Mouse (Mus musculus): Measurements from ENCODE around the gene Nmnat2. TPM values are rescaled to one million over a fixed set of nuclear protein-coding genes. Genes with fewer than 3 reads are reported as not detected.
A peak's percentile ranks its signal among the peaks of the same experiment; 100 is the strongest.

Gene Nmnat2
- polyA plus RNA-seq, 1 experiment: 2.1 TPM

DNA sequence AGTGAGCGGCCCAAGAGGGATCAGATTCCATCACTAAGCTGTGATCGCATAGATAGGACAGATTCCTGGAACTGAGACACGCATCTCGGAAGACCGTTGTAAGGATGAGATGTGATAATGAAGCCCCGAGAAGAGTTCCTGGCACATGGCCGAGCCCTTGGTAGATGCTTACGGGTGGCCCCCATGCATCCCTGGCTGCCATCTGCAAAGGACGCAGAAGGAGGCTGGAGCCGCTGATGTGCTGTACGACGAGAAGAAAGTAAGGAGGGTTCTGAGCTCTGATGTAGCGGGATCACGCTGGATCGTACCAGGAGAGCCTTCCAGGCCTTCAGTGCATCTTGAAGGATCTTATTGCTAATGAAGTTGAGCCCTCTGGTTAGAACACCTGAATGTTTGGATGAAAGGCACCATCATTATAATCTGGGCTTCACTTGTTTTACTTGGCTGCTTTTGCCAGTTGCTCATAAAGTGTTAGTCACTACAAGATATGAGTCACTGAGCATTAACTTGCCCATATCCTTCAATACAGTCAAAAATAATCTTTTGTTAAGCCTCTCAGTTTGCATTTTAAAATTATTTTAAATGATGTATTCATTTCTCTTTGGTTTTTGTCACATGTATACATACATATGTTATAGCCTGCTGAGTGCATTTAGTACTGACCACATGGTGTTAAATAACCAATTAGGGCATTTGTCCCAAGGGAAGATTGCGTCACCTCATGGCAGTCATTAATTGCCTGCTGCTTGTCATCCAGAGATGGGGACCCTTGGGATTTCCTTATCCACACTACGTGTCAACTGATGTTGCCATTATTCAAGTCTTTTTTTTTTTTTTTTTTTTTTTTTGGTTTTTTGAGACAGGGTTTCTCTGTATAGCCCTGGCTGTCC, 147.7 kb downstream of the Nmnat2 start:
- H3K79me2 ChIP-seq (ENCODE audit: control insufficient read depth, insufficient read depth): no peaks in the 10 kb centered on the region
- no peaks in the 10 kb centered on the region for H3K36me3 ChIP-seq (ENCODE audit: control insufficient read depth, insufficient read depth)
- H3K4me3 ChIP-seq: no peak overlapping the region
- TF ChIP-seq CEBPB (IDR thresholded peaks at IDR 0.05; ENCODE audit: insufficient read depth, poor library complexity, severe bottlenecking) (peak; percentile 91), USF1 (IDR thresholded peaks at IDR 0.05; ENCODE audit: low read depth) (peak; percentile 42), POLR2A (IDR thresholded peaks at IDR 0.05; ENCODE audit: insufficient read length, low read depth) (no peak)
- H3K4me2 ChIP-seq (ENCODE audit: low read depth): no peak overlapping the region
- no peak overlapping the region for H3ac ChIP-seq (ENCODE audit: control insufficient read depth, insufficient read length)
- no peaks in the 10 kb centered on the region for H3K27me3 ChIP-seq (ENCODE audit: control insufficient read depth, insufficient read depth, insufficient read length)

DNA sequence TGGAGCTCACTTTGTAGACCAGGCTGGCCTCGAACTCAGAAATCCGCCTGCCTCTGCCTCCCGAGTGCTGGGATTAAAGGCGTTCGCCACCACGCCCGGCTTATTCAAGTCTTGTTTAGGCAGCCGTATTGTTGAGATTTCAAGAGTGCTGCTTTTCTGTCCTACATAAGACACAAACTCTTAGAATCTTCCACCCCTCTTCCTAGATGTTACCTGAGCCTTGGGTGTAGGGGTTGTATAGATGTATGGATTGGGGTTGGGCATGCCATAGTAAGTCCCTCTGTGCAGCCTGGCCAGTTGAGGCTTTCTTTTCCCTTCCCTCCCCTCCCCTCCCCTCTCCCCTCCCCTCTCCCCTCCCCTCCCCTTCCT, 148.4 kb downstream of the Nmnat2 start:
- Histone ChIP-seq H3ac (ENCODE audit: control insufficient read depth, insufficient read length) (no peak overlapping the region), H3K4me2 (ENCODE audit: low read depth) (no peak overlapping the region), H3K4me3 (no peak overlapping the region), H3K79me2 (ENCODE audit: control insufficient read depth, insufficient read depth) (no peaks in the 10 kb centered on the region), H3K36me3 (ENCODE audit: control insufficient read depth, insufficient read depth) (no peaks in the 10 kb centered on the region), H3K27me3 (ENCODE audit: control insufficient read depth, insufficient read depth, insufficient read length) (no peaks in the 10 kb centered on the region)
- no peak for TF ChIP-seq CEBPB (IDR thresholded peaks at IDR 0.05; ENCODE audit: insufficient read depth, poor library complexity, severe bottlenecking)
- no peak for TF ChIP-seq REST (IDR thresholded peaks at IDR 0.05; ENCODE audit: insufficient read depth, insufficient read length)
- TF ChIP-seq E2F4 (IDR thresholded peaks at IDR 0.05; ENCODE audit: insufficient read depth): no peak
- TF ChIP-seq POLR2A (IDR thresholded peaks at IDR 0.05; ENCODE audit: insufficient read length, low read depth): no peak
- no peak for TF ChIP-seq TCF3 (IDR thresholded peaks at IDR 0.05; ENCODE audit: insufficient read length, low read depth)
- no peak for TF ChIP-seq POLR2AphosphoS2 (IDR thresholded peaks at IDR 0.05; ENCODE audit: insufficient read length, low read depth)
- TF ChIP-seq TCF12 (IDR thresholded peaks at IDR 0.05; ENCODE audit: insufficient read depth, poor library complexity, severe bottlenecking): no peak

- Histone ChIP-seq H3ac (ENCODE audit: control insufficient read depth, insufficient read length) (no peak overlapping the region), H3K4me3 (no peak overlapping the region), H3K36me3 (ENCODE audit: control insufficient read depth, insufficient read depth) (no peaks in the 10 kb centered on the region), H3K4me2 (ENCODE audit: low read depth) (no peak overlapping the region), H3K27me3 (ENCODE audit: control insufficient read depth, insufficient read depth, insufficient read length) (no peaks in the 10 kb centered on the region), H3K79me2 (ENCODE audit: control insufficient read depth, insufficient read depth) (no peaks in the 10 kb centered on the region)
- TF ChIP-seq E2F4 (IDR thresholded peaks at IDR 0.05; ENCODE audit: insufficient read depth) (no peak), MAX (IDR thresholded peaks at IDR 0.05; ENCODE audit: low read depth) (no peak), POLR2AphosphoS2 (IDR thresholded peaks at IDR 0.05; ENCODE audit: insufficient read length, low read depth) (no peak), CEBPB (IDR thresholded peaks at IDR 0.05; ENCODE audit: insufficient read depth, poor library complexity, severe bottlenecking) (no peak), POLR2A (IDR thresholded peaks at IDR 0.05; ENCODE audit: insufficient read length, low read depth) (no peak), SRF (IDR thresholded peaks at IDR 0.05; ENCODE audit: control insufficient read depth, insufficient read length, low read depth) (no peak), MYOG (IDR thresholded peaks at IDR 0.05; ENCODE audit: control insufficient read depth in 1 of 3, insufficient read depth in 1 of 3, insufficient read length in 2 of 3, low read depth in 2 of 3) (no peak), TCF3 (IDR thresholded peaks at IDR 0.05; ENCODE audit: insufficient read length, low read depth) (no peak), MYOD1 (IDR thresholded peaks at IDR 0.05; ENCODE audit: control insufficient read depth in 1 of 3, insufficient read length in 2 of 3, low read depth in 2 of 3) (no peak), USF1 (IDR thresholded peaks at IDR 0.05; ENCODE audit: low read depth) (no peak), REST (IDR thresholded peaks at IDR 0.05; ENCODE audit: insufficient read depth, insufficient read length) (no peak), TCF12 (IDR thresholded peaks at IDR 0.05; ENCODE audit: insufficient read depth, poor library complexity, severe bottlenecking) (no peak)
Measured at GRCm38 (mm10) chr1:153104804-153105203, 150.0 kb downstream of the Nmnat2 start.

DNA sequence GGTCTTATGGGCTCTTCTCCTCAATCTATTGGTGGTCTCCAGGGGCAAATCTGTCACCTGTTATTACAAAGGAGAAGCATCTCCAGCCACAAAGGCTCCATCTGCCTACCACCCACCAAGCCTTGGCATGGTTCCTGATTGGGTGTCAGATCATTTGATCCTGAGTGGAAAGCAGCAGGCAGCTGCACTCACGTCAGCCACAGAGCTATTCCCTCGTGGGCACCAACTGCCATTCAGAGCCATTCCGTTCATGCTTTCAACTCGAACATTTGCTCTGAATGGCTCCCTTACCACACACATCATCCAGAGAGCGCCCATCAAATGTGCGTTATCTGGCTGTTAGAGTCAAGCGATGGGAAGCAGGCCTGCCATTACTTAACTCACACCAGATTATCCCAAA, 153.1 kb downstream of the Nmnat2 start:
- Histone ChIP-seq H3ac (ENCODE audit: control insufficient read depth, insufficient read length) (no peak overlapping the region), H3K4me3 (no peak overlapping the region), H3K79me2 (ENCODE audit: control insufficient read depth, insufficient read depth) (no peaks in the 10 kb centered on the region), H3K4me2 (ENCODE audit: low read depth) (peak overlapping the region; percentile 3), H3K36me3 (ENCODE audit: control insufficient read depth, insufficient read depth) (no peaks in the 10 kb centered on the region), H3K27me3 (ENCODE audit: control insufficient read depth, insufficient read depth, insufficient read length) (no peaks in the 10 kb centered on the region)
- no peak for TF ChIP-seq E2F4 (IDR thresholded peaks at IDR 0.05; ENCODE audit: insufficient read depth)
- no peak for TF ChIP-seq CEBPB (IDR thresholded peaks at IDR 0.05; ENCODE audit: insufficient read depth, poor library complexity, severe bottlenecking)
- no peak for TF ChIP-seq REST (IDR thresholded peaks at IDR 0.05; ENCODE audit: insufficient read depth, insufficient read length)
- TF ChIP-seq POLR2A (IDR thresholded peaks at IDR 0.05; ENCODE audit: insufficient read length, low read depth): no peak
- peak; percentile 52 for TF ChIP-seq TCF12 (IDR thresholded peaks at IDR 0.05; ENCODE audit: insufficient read depth, poor library complexity, severe bottlenecking)
- TF ChIP-seq MYOD1 (IDR thresholded peaks at IDR 0.05; ENCODE audit: control insufficient read depth in 1 of 3, insufficient read length in 2 of 3, low read depth in 2 of 3): peak; percentile 48 to 98 (median 94)
- TF ChIP-seq POLR2AphosphoS2 (IDR thresholded peaks at IDR 0.05; ENCODE audit: insufficient read length, low read depth): no peak
- no peak for TF ChIP-seq SRF (IDR thresholded peaks at IDR 0.05; ENCODE audit: control insufficient read depth, insufficient read length, low read depth)
- TF ChIP-seq TCF3 (IDR thresholded peaks at IDR 0.05; ENCODE audit: insufficient read length, low read depth): peak; percentile 71
- TF ChIP-seq MYOG (IDR thresholded peaks at IDR 0.05; ENCODE audit: control insufficient read depth in 1 of 3, insufficient read depth in 1 of 3, insufficient read length in 2 of 3, low read depth in 2 of 3): peak; percentile 64 to 99 (median 90)

DNA sequence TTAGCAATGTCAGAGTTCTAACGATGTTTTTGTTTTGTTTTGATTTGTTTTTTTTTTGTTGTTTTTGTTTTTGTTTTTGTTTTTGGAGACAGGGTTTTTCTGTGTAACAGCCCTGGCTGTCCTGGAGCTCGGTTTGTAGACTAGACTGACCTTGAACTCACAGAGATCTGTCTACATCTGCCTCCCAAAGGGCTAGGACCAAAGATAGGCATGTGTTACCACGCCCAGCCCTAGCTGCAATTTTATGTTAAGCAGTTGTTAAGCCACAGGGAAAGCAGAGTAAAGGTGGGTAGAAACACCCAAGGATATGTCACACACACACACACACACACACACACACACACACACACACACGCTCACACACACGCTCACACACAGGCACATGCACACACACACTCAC, 154.6 kb downstream of the Nmnat2 start:
- Histone ChIP-seq H3K79me2 (ENCODE audit: control insufficient read depth, insufficient read depth) (no peaks in the 10 kb centered on the region), H3K36me3 (ENCODE audit: control insufficient read depth, insufficient read depth) (no peaks in the 10 kb centered on the region), H3K4me3 (no peak overlapping the region), H3ac (ENCODE audit: control insufficient read depth, insufficient read length) (no peak overlapping the region), H3K27me3 (ENCODE audit: control insufficient read depth, insufficient read depth, insufficient read length) (no peaks in the 10 kb centered on the region), H3K4me2 (ENCODE audit: low read depth) (no peak overlapping the region)
- TF ChIP-seq E2F4 (IDR thresholded peaks at IDR 0.05; ENCODE audit: insufficient read depth) (no peak), POLR2A (IDR thresholded peaks at IDR 0.05; ENCODE audit: insufficient read length, low read depth) (no peak), MYOD1 (IDR thresholded peaks at IDR 0.05; ENCODE audit: control insufficient read depth in 1 of 3, insufficient read length in 2 of 3, low read depth in 2 of 3) (peak in 1 of 3 experiments; percentile 8)
